In the genomic region with DNA sequence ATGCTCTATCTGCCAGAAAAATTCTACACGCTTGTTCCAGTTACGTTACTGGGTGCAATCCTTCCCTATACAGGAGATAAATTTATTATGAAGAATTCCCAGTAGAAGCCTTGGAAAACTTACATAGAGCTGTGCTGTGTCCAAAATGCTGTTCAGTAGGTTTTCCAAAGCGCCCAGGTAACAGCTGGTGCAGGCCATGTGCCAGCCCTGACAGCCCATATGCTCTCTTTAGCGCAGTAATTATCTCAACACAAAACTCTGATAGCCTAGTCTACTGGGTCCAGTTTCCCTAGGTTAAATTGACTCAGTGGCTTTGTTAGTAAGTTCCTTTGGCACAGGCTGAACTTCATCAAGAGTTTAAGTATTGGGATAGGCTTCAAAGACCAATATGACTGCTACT, we compare ENCODE assay signal across 18 mouse cellular contexts.
DNase-seq lines count a peak whose midpoint lies in the region; ATAC-seq and TF ChIP-seq lines count a peak whose summit lies in the region.
"Had no signal": no experiment of that assay in that cellular context is flagged by ENCODE, and none has a peak within 500 bp of the region (broad histone marks: within the 10 kb centered on the region; RNA-seq: fewer than 3 reads in every experiment).

No protein-coding gene starts in this region.

- no peaks in the 10 kb centered on the region for H3K36me3 ChIP-seq in forebrain, embryonic 13.5 days (ENCODE audit: poor library complexity, severe bottlenecking)
- no peaks in the 10 kb centered on the region for H3K36me3 ChIP-seq in forebrain, embryonic 11.5 days (ENCODE audit: control insufficient read depth, insufficient read depth, low read length)
- no peaks in the 10 kb centered on the region for H3K36me3 ChIP-seq in hindbrain, postnatal 0 days (ENCODE audit: insufficient read depth, low read length)
- no peaks in the 10 kb centered on the region for H3K36me3 ChIP-seq in hindbrain, embryonic 13.5 days
- H3K36me3 ChIP-seq: lung, embryonic 15.5 days; midbrain, embryonic 10.5 days had no signal

- no peaks in the 10 kb centered on the region for H3K9me3 ChIP-seq in forebrain, embryonic 13.5 days (replicated peaks)
- no peaks in the 10 kb centered on the region for H3K9me3 ChIP-seq in forebrain, embryonic 11.5 days (ENCODE audit: control insufficient read depth, low read length)
- H3K9me3 ChIP-seq in hindbrain, postnatal 0 days (ENCODE audit: low read length), result no peaks in the 10 kb centered on the region
- H3K9me3 ChIP-seq in hindbrain, embryonic 13.5 days, result no peaks in the 10 kb centered on the region
- H3K9me3 ChIP-seq: lung, embryonic 15.5 days; midbrain, embryonic 10.5 days had no signal

- ATAC-seq in forebrain, embryonic 13.5 days, result peak; percentile 73
- no peak for ATAC-seq in forebrain, embryonic 11.5 days (replicated peaks; ENCODE audit: low FRiP score)
- ATAC-seq in hindbrain, postnatal 0 days, result peak; percentile 71
- no peak for ATAC-seq in hindbrain, embryonic 13.5 days (ENCODE audit: low FRiP score)

- H3K4me3 ChIP-seq in forebrain, embryonic 13.5 days, result no peak overlapping the region
- no peak overlapping the region for H3K4me3 ChIP-seq in forebrain, embryonic 11.5 days (ENCODE audit: low read depth, low read length)
- H3K4me3 ChIP-seq in hindbrain, postnatal 0 days (ENCODE audit: low read length), result no peak overlapping the region
- no peak overlapping the region for H3K4me3 ChIP-seq in hindbrain, embryonic 13.5 days
- H3K4me3 ChIP-seq: lung, embryonic 15.5 days; midbrain, embryonic 10.5 days had no signal

- H3K9ac ChIP-seq in forebrain, embryonic 13.5 days, result no peak overlapping the region
- no peak overlapping the region for H3K9ac ChIP-seq in forebrain, embryonic 11.5 days (ENCODE audit: low read length)
- H3K9ac ChIP-seq in hindbrain, postnatal 0 days (replicated peaks; ENCODE audit: low read length), result no peak overlapping the region
- no peak overlapping the region for H3K9ac ChIP-seq in hindbrain, embryonic 13.5 days
- H3K9ac ChIP-seq: liver, embryonic 14.5 days; lung, embryonic 15.5 days had no signal

- no peaks in the 10 kb centered on the region for H3K27me3 ChIP-seq in forebrain, embryonic 13.5 days
- H3K27me3 ChIP-seq in forebrain, embryonic 11.5 days (ENCODE audit: control insufficient read depth, insufficient read depth, low read length), result no peaks in the 10 kb centered on the region
- no peaks in the 10 kb centered on the region for H3K27me3 ChIP-seq in hindbrain, postnatal 0 days (ENCODE audit: insufficient read depth, low read length)
- no peaks in the 10 kb centered on the region for H3K27me3 ChIP-seq in hindbrain, embryonic 13.5 days
- H3K27me3 ChIP-seq: CH12.LX; lung, embryonic 15.5 days had no signal

- peak overlapping the region; percentile 31 for H3K27ac ChIP-seq in forebrain, embryonic 13.5 days
- no peak overlapping the region for H3K27ac ChIP-seq in forebrain, embryonic 11.5 days (ENCODE audit: low read depth, low read length)
- H3K27ac ChIP-seq in hindbrain, postnatal 0 days, result no peak overlapping the region
- no peak overlapping the region for H3K27ac ChIP-seq in hindbrain, embryonic 13.5 days
- H3K27ac ChIP-seq: liver, embryonic 14.5 days; lung, embryonic 15.5 days; macrophage; midbrain, embryonic 10.5 days had no signal

- WGBS in forebrain, embryonic 13.5 days, result 77% methylated on average over 4 of the region's 4 CpGs
- WGBS in forebrain, embryonic 11.5 days, result 91% methylated on average over 4 of the region's 4 CpGs
- 65% methylated on average over 4 of the region's 4 CpGs for WGBS in hindbrain, postnatal 0 days
- 73% methylated on average over 4 of the region's 4 CpGs for WGBS in hindbrain, embryonic 13.5 days

- no peak overlapping the region for H3K4me2 ChIP-seq in forebrain, embryonic 13.5 days
- no peak overlapping the region for H3K4me2 ChIP-seq in forebrain, embryonic 11.5 days (ENCODE audit: low read depth, low read length, severe bottlenecking)
- H3K4me2 ChIP-seq in hindbrain, postnatal 0 days (ENCODE audit: low read depth, low read length), result no peak overlapping the region
- no peak overlapping the region for H3K4me2 ChIP-seq in hindbrain, embryonic 13.5 days
- H3K4me2 ChIP-seq: lung, embryonic 15.5 days had no signal

- no peak for TF ChIP-seq POLR2A in brain, embryonic 14.5 days (IDR thresholded peaks at IDR 0.05; ENCODE audit: borderline replicate concordance, extremely low read depth, insufficient read depth, insufficient read length, poor library complexity, severe bottlenecking)

- peaks cover 26% of the 10 kb centered on the region for H3K4me1 ChIP-seq in forebrain, embryonic 13.5 days
- H3K4me1 ChIP-seq in forebrain, embryonic 11.5 days (replicated peaks; ENCODE audit: control insufficient read depth, insufficient read depth, low read length), result no peaks in the 10 kb centered on the region
- H3K4me1 ChIP-seq in hindbrain, postnatal 0 days (ENCODE audit: insufficient read depth, low read length), result peaks cover 4% of the 10 kb centered on the region; the same call in 1 of the 2 replicates
- H3K4me1 ChIP-seq in hindbrain, embryonic 13.5 days (replicated peaks), result peaks cover 8% of the 10 kb centered on the region
- H3K4me1 ChIP-seq: lung, embryonic 15.5 days had no signal

- no peak for DNase-seq in forebrain, embryonic 11.5 days (ENCODE audit: low spot score)
- peak; percentile 54 for DNase-seq in hindbrain, postnatal 0 days (ENCODE audit: low spot score)
- DNase-seq in brain, embryonic 14.5 days (ENCODE audit: low read depth), result peak; percentile 82
- DNase-seq in cerebellum, postnatal 25 days, result peak; percentile 29 to 58
- DNase-seq in frontal cortex, postnatal 36 days (ENCODE audit: low spot score in 2 of 2), result no peak
- DNase-seq: adrenal gland, postnatal 25 days; embryo, embryonic 11 days; kidney, adult 11 months; right cerebral cortex, postnatal 14 days; thymus, adult 18-20 months; thymus, postnatal 4 days had no signal

- no peak for TF ChIP-seq CTCF in hindbrain, postnatal 0 days (IDR thresholded peaks at IDR 0.05; ENCODE audit: low read depth)
- TF ChIP-seq CTCF in brain, embryonic 14.5 days (IDR thresholded peaks at IDR 0.05; ENCODE audit: borderline replicate concordance, extremely low read depth, insufficient read depth, insufficient read length), result no peak

Comparison
In these comparisons a context has a peak if more than half of its experiments do, and no peak if none do; other contexts are left out.
1. ATAC-seq: peak in forebrain, embryonic 13.5 days (single experiment) and hindbrain, postnatal 0 days (single experiment); none in forebrain, embryonic 11.5 days (single experiment) and hindbrain, embryonic 13.5 days (single experiment).
2. DNase-seq: peak in hindbrain, postnatal 0 days (single experiment), brain, embryonic 14.5 days (single experiment) and cerebellum, postnatal 25 days (2 of 2); none in forebrain, embryonic 11.5 days (single experiment) and frontal cortex, postnatal 36 days (0 of 2).